Mouse (Mus musculus): ENCODE data around the gene Rwdd1.

DNA sequence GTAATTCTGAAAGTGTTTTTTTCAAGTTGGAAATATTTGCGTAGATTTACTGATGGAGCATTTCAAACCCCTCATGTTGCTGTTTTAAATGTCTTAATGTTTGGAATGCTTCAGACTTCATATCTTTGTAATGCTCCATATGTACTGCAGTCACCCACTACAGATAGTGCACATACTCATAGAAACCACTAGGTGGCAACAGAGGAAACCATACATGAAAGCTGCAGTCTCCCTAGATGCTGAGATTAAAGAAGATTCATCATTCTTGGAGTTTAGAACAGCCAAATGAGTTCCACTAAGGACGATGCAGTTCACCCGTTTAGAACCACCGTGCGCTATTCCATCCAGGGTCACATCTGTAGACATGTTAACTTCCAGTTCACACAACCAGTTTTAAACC is 17.2 kb upstream of the Rwdd1 start:
- no peak for TF ChIP-seq EP300 (optimal IDR thresholded peaks at IDR 0.05)
- peak; percentile 92 for TF ChIP-seq CTCF (IDR thresholded peaks at IDR 0.05; ENCODE audit: low read depth)

Measured in stomach, postnatal 0 days (tissue).